Mouse (Mus musculus) cortical plate, adult 2 months (tissue): Measurements from ENCODE around the gene Auts2. TPM values are rescaled to one million over a fixed set of nuclear protein-coding genes. Genes with fewer than 3 reads are reported as not detected.
A peak's percentile ranks its signal among the peaks of the same experiment; 100 is the strongest.

Experiments used
- H3K27ac ChIP-seq: fragments of 200-500 bp; 2 replicates; pipeline ENCODE4 v1.5.1; 2012; ENCODE audit warnings: low read length, control low read depth, inconsistent platforms; ENCODE audit not compliant: insufficient read depth
- H3K4me1 ChIP-seq: fragments of 200-500 bp; 2 replicates; pipeline ENCODE4 v1.6.1; 2011; ENCODE audit warnings: low read length; ENCODE audit not compliant: control insufficient read depth, insufficient read depth
- H3K4me3 ChIP-seq: fragments of 200-500 bp; 2 replicates; pipeline ENCODE4 v1.5.1; 2011; ENCODE audit warnings: mild to moderate bottlenecking, low read length, control low read depth; ENCODE audit not compliant: insufficient read depth
- CTCF ChIP-seq: fragments of 200-500 bp; IDR thresholded peaks from 2 replicates; pipeline ENCODE4 v1.5.1; 2011; ENCODE audit warnings: mild to moderate bottlenecking, control low read depth, low read length; ENCODE audit not compliant: insufficient read depth; ENCODE audit errors: extremely low read depth
- POLR2A ChIP-seq: fragments of 200-500 bp; IDR thresholded peaks from 2 replicates; pipeline ENCODE4 v1.6.1; 2011; ENCODE audit warnings: mild to moderate bottlenecking, low read length, control low read depth; ENCODE audit not compliant: insufficient read depth; ENCODE audit errors: extremely low read depth
- polyA plus RNA-seq: library from polyadenylated mRNA; depleted of rRNA; stranded (reverse); fragments of >200 nt; gene quantifications from 2 replicates; pipeline ENCODE4 v1.2.3, GENCODE M21; 2012

Auts2 gene
- polyA plus RNA-seq, 1 experiment = 29.7 TPM

DNA sequence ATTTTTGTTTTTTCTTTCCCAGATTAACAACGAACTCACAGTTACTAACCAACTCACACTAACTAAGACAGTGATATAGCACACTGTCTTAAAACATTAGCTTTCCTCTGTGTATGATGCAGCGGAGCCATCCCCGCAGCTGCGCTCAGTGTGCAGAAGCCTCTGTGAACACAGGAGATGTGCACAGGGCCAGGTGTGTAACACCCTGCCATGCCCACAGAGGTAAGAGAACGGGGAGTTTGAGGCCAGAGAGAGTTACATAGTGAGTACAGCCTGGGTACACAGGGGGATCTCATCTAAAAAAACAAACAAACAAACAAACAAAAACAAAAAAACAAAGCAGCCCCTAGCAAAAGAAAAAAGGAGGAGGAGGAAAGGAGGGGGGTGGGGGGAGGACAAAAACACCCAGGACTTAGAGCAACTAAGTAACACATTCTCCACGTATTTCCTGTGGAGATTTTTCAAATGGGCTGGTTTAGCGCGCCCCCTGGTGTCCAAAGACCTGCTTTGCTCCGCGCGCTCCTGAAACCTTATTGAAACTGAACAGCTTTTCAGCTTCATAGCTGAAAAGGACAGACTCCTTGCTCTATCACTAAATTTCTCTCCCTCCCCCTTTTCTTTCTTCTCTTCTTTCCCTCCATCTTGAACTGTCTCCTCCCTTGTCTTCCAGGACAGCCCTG is 1115.3 kb downstream of the Auts2 start:
- peak; percentile 73 for TF ChIP-seq CTCF
- TF ChIP-seq POLR2A = no peak
- H3K4me3 ChIP-seq = no peak overlapping the region
- no peaks in the 10 kb centered on the region for H3K4me1 ChIP-seq
- H3K27ac ChIP-seq = no peak overlapping the region

- no peaks in the 10 kb centered on the region for H3K4me1 ChIP-seq
- no peak overlapping the region for H3K4me3 ChIP-seq
- TF ChIP-seq CTCF (no peak), POLR2A (no peak)
- H3K27ac ChIP-seq = no peak overlapping the region
These were observed 1120.4 kb downstream of the Auts2 start for GRCm38 (mm10) chr5:131422737-131423136.

GRCm38 (mm10) chr5:131420406-131420805 is 1122.7 kb downstream of the Auts2 start:
- Histone ChIP-seq H3K27ac (no peak overlapping the region), H3K4me3 (no peak overlapping the region), H3K4me1 (no peaks in the 10 kb centered on the region)
- TF ChIP-seq POLR2A (no peak), CTCF (no peak)

DNA sequence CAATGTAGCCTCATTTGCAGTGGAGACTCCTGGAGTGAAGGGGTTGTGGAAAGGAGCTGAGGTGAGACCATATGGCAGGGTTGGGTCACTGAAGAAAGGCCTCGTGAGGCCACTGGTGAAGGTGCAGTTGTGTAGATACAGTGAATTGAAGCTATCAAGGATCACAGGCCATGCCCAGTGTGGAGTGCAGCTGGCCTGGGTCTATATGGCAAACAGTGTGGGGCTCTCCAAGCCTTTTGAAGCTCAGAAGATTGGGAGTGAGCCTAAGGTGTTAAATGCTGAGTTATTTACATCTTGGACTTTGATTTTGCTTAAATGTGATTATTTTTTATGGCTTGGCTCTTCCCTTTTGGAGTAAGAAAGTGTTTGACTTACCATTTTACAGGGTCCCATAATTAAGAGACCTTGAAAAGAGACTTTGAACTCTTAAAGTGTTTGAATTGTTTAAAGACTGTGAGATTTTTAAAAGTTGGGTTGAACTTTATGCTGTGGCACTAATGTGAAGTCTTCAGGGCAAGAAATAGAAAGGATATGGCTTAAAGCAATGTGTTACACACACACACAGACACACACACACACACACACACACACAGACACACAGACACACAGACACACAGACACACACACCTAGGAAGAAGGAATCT is 1127.1 kb downstream of the Auts2 start:
- Histone ChIP-seq H3K4me1 (no peaks in the 10 kb centered on the region), H3K4me3 (no peak overlapping the region), H3K27ac (no peak overlapping the region)
- no peak for TF ChIP-seq CTCF
- no peak for TF ChIP-seq POLR2A

GRCm38 (mm10) chr5:131398250-131398649 is 1144.9 kb downstream of the Auts2 start:
- Histone ChIP-seq H3K4me1 (no peaks in the 10 kb centered on the region), H3K27ac (no peak overlapping the region), H3K4me3 (no peak overlapping the region)
- TF ChIP-seq POLR2A = no peak
- no peak for TF ChIP-seq CTCF

GRCm38 (mm10) chr5:131395756-131396155 is 1147.4 kb downstream of the Auts2 start:
- H3K4me1 ChIP-seq = no peaks in the 10 kb centered on the region
- H3K4me3 ChIP-seq = no peak overlapping the region
- TF ChIP-seq POLR2A (no peak), CTCF (no peak)
- no peak overlapping the region for H3K27ac ChIP-seq
